Mouse (Mus musculus) ES-Bruce4 (cell line): Measurements from ENCODE around the gene Me1. TPM values are rescaled to one million over a fixed set of nuclear protein-coding genes. Genes with fewer than 3 reads are reported as not detected.

Experiments
- H3K27ac ChIP-seq: 2 replicates; pipeline ENCODE4 v1.5.1; 2012; ENCODE audit warnings: low read length, inconsistent platforms; ENCODE audit not compliant: insufficient read depth
- H3K27me3 ChIP-seq: 2 replicates; pipeline ENCODE4 v1.6.1; 2012; ENCODE audit warnings: mild to moderate bottlenecking, low read length, inconsistent platforms; ENCODE audit not compliant: control insufficient read depth, poor library complexity, insufficient read depth, severe bottlenecking
- H3K36me3 ChIP-seq: 2 replicates; pipeline ENCODE4 v1.6.1; 2012; ENCODE audit warnings: inconsistent platforms, mild to moderate bottlenecking, low read length, moderate library complexity; ENCODE audit not compliant: control insufficient read depth, poor library complexity, insufficient read depth, severe bottlenecking
- H3K4me1 ChIP-seq: one replicate; pipeline ENCODE4 v1.8.1; 2011; ENCODE audit warnings: low read length; ENCODE audit not compliant: control insufficient read depth, insufficient read depth
- H3K4me3 ChIP-seq: 2 replicates; pipeline ENCODE4 v1.5.1; 2011; ENCODE audit warnings: low read depth, mild to moderate bottlenecking, low read length
- H3K9ac ChIP-seq: 2 replicates; pipeline ENCODE4 v1.6.1; 2012; ENCODE audit warnings: low read depth, mild to moderate bottlenecking, inconsistent platforms; ENCODE audit not compliant: poor library complexity, severe bottlenecking
- H3K9me3 ChIP-seq: replicated peaks from 2 replicates; pipeline ENCODE4 v1.6.1; 2012; ENCODE audit warnings: mild to moderate bottlenecking, low read length, inconsistent platforms; ENCODE audit not compliant: control insufficient read depth, poor library complexity, insufficient read depth, severe bottlenecking
- CTCF ChIP-seq: IDR thresholded peaks from one replicate; pipeline ENCODE4 v1.8.1; 2011; ENCODE audit warnings: low read depth, low read length
- EP300 ChIP-seq: IDR thresholded peaks from 2 replicates; pipeline ENCODE4 v1.6.1; 2011; ENCODE audit warnings: low read depth, low read length; ENCODE audit not compliant: insufficient read depth
- POLR2A ChIP-seq: IDR thresholded peaks from one replicate; pipeline ENCODE4 v1.8.1; 2011; ENCODE audit warnings: low read length; ENCODE audit not compliant: insufficient read depth
- polyA plus RNA-seq: library from polyadenylated mRNA; stranded (reverse); fragments of >200 nt; gene quantifications from 2 replicates; pipeline ENCODE4 v1.2.4, GENCODE M21; 2011; ENCODE audit warnings: low read depth; ENCODE audit not compliant: missing spikeins, insufficient read depth, insufficient read length

Gene Me1
- polyA plus RNA-seq, 1 experiment, result 25.2 TPM

GRCm38 (mm10) chr9:86726381-86726720 lies 30.6 kb upstream of the Me1 start:
- no peaks in the 10 kb centered on the region; the same call in 1 of the 2 replicates for H3K9me3 ChIP-seq
- H3K4me1 ChIP-seq, result no peaks in the 10 kb centered on the region
- TF ChIP-seq EP300, result no peak
- TF ChIP-seq CTCF, result no peak
- no peak for TF ChIP-seq POLR2A
- H3K9ac ChIP-seq, result no peak overlapping the region
- H3K4me3 ChIP-seq, result no peak overlapping the region
- no peaks in the 10 kb centered on the region for H3K36me3 ChIP-seq
- H3K27me3 ChIP-seq, result no peaks in the 10 kb centered on the region
- no peak overlapping the region for H3K27ac ChIP-seq

DNA sequence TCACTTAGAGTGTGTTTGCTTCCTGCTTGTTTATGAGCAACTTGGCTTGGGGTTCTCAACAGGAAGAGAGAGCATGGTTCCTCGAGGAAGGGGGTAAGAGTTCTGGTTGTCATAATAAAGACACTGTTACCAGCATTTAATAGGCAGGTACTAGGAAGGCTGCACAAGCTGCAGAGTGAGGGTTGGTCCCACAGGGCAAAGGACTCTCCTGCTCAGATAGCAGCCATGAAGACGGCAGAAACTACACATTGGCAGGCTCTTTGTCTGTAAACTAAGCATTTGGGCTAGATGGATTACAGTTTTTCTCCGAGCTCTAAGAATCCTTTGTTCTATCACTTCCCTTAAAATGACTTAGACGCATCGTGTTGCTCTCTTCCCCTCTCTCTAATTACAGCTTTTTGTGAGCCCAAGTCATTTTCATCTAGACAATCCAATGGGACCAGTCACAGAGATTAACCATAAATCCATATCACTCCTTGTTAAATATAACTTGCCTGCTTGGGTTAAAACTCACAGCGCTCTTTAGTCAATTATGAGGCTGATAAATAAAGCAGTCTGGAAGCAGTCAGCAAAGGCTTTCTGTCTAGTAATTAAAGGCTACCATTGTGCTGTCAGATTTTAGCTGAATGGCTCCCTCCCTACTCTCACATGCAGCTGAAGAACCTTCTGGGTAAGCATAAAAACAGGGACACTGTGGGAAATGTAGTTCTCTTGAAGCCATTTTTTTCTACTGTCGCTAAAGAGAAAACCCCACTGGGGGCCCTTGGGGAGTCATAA lies 30.0 kb upstream of the Me1 start:
- no peaks in the 10 kb centered on the region for H3K36me3 ChIP-seq
- no peaks in the 10 kb centered on the region for H3K27me3 ChIP-seq
- H3K4me3 ChIP-seq, result no peak overlapping the region
- no peak overlapping the region for H3K9ac ChIP-seq
- no peaks in the 10 kb centered on the region for H3K9me3 ChIP-seq
- H3K27ac ChIP-seq, result no peak overlapping the region
- H3K4me1 ChIP-seq, result no peaks in the 10 kb centered on the region
- TF ChIP-seq CTCF (no peak), EP300 (no peak), POLR2A (no peak)

DNA sequence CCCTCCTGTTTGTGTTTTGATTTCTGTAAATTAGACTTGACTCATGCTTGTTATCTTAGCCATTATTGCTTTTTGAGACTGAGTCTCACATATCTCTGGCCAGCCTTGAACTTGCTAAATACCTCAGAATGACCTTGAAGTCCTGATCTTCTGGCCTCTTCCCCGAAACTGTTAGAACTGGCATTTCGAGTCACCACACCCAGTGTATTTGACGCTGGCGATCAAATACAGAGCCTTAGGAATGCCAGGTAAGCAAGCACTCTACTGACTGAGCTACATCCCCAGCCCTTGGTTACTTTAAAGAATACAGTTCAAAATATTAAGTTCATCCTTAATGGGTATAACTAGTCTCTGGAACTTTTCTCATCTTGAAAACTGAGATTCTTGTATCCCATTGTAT lies 29.3 kb upstream of the Me1 start:
- Histone ChIP-seq H3K27me3 (no peaks in the 10 kb centered on the region), H3K36me3 (no peaks in the 10 kb centered on the region), H3K4me1 (no peaks in the 10 kb centered on the region), H3K9me3 (no peaks in the 10 kb centered on the region), H3K4me3 (no peak overlapping the region), H3K27ac (no peak overlapping the region), H3K9ac (no peak overlapping the region)
- TF ChIP-seq CTCF, result no peak
- no peak for TF ChIP-seq EP300
- no peak for TF ChIP-seq POLR2A

DNA sequence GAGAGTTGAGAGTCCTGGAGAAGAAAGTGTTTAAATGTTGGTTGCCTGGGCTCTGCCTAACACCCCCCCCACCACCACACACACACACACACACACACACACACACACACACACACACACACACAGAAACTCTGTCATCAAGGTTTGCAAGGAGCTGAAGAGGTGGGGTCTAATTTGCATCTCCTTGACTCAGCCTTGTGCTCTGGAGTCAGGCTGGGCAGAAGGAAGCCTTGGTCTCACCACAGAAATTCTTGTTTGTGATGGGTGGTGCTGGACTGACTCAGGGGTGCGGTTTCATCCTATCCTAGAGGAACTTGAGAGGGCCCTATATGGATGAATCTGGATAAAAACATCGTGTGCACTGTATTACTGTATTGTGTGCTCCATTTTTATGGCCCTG lies 25.0 kb upstream of the Me1 start:
- TF ChIP-seq POLR2A (no peak), CTCF (no peak), EP300 (no peak)

DNA sequence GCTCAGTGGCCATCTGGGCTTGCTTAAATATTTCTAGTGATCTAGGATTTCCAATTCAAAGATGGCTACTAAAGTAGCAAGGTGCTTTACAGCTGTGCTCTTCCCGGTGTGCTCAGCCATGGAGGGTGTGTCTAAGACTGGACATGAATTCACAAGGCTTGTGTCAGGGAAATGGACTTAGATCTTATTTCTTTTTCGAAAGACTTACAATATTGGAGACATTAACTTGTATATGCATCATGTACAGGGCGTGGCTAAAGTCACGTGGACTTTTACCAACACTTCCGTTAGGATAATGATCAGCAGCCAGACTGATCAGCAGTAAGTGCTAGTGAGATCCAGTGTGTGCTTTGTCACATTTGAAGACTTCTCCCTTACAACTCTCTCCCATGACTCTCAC lies 24.5 kb upstream of the Me1 start:
- Histone ChIP-seq H3K4me3 (no peak overlapping the region), H3K9me3 (no peaks in the 10 kb centered on the region), H3K4me1 (no peaks in the 10 kb centered on the region), H3K27me3 (no peaks in the 10 kb centered on the region), H3K27ac (no peak overlapping the region), H3K9ac (no peak overlapping the region), H3K36me3 (no peaks in the 10 kb centered on the region)
- TF ChIP-seq EP300, result no peak
- no peak for TF ChIP-seq CTCF
- TF ChIP-seq POLR2A, result no peak

More for the DNA sequence above, 25.0 kb upstream of the Me1 start:
- Histone ChIP-seq H3K36me3 (no peaks in the 10 kb centered on the region), H3K27me3 (no peaks in the 10 kb centered on the region), H3K9me3 (no peaks in the 10 kb centered on the region), H3K4me3 (no peak overlapping the region), H3K9ac (no peak overlapping the region), H3K4me1 (no peaks in the 10 kb centered on the region), H3K27ac (no peak overlapping the region)

GRCm38 (mm10) chr9:86717119-86717518 lies 21.4 kb upstream of the Me1 start:
- TF ChIP-seq POLR2A, result no peak
- TF ChIP-seq EP300, result no peak
- no peaks in the 10 kb centered on the region for H3K4me1 ChIP-seq
- no peaks in the 10 kb centered on the region for H3K36me3 ChIP-seq

More at GRCm38 (mm10) chr9:86717119-86717518, 21.4 kb upstream of the Me1 start:
- H3K9ac ChIP-seq, result no peak overlapping the region
- H3K9me3 ChIP-seq, result no peaks in the 10 kb centered on the region
- H3K27me3 ChIP-seq, result no peaks in the 10 kb centered on the region; the same call in 1 of the 2 replicates
- no peak overlapping the region for H3K27ac ChIP-seq
- H3K4me3 ChIP-seq, result no peak overlapping the region
